In genomic region chr1:74858171-74858719, GRCm38 (mm10) we compare ENCODE assay signal across 9 mouse cellular contexts. TPM values are rescaled to one million over a fixed set of nuclear protein-coding genes. Genes with fewer than 3 reads are reported as not detected.
A peak's percentile ranks its signal among the peaks of the same experiment; 100 is the strongest.
DNase-seq lines count a peak whose midpoint lies in the region; ATAC-seq and TF ChIP-seq lines count a peak whose summit lies in the region.
"Had no signal": no experiment of that assay in that cellular context is flagged by ENCODE, and none has a peak within 500 bp of the region (broad histone marks: within the 10 kb centered on the region; RNA-seq: fewer than 3 reads in every experiment).

No protein-coding gene starts in this region.

- peak; percentile 8; the same call in 1 of the 2 replicates for ATAC-seq in embryonic facial prominence, embryonic 11.5 days (replicated peaks; ENCODE audit: insufficient number of reproducible peaks, low FRiP score, low TSS enrichment, low read depth)
- no peak; the same call in 1 of the 2 replicates for ATAC-seq in heart, embryonic 11.5 days (replicated peaks; ENCODE audit: insufficient number of reproducible peaks, low FRiP score, low TSS enrichment)
- ATAC-seq in kidney, embryonic 15.5 days (replicated peaks; ENCODE audit: low FRiP score), result no peak
- peak; percentile 17; the same call in 1 of the 2 replicates for ATAC-seq in limb, embryonic 14.5 days (ENCODE audit: low FRiP score, low read depth)

- H3K36me3 ChIP-seq in embryonic facial prominence, embryonic 11.5 days (replicated peaks; ENCODE audit: control insufficient read depth, insufficient read depth, low read depth, low read length), result no peaks in the 10 kb centered on the region
- no peaks in the 10 kb centered on the region for H3K36me3 ChIP-seq in heart, embryonic 11.5 days (ENCODE audit: control insufficient read depth, insufficient read depth, low read length)
- no peaks in the 10 kb centered on the region for H3K36me3 ChIP-seq in kidney, embryonic 15.5 days
- no peaks in the 10 kb centered on the region for H3K36me3 ChIP-seq in limb, embryonic 14.5 days (ENCODE audit: control insufficient read depth, insufficient read depth, low read length)

- peak overlapping the region; percentile 56 for H3K4me2 ChIP-seq in embryonic facial prominence, embryonic 11.5 days (ENCODE audit: low read depth, low read length)
- H3K4me2 ChIP-seq in heart, embryonic 11.5 days, result peak overlapping the region; percentile 58
- peak overlapping the region; percentile 58 for H3K4me2 ChIP-seq in kidney, embryonic 15.5 days
- peak overlapping the region; percentile 37 for H3K4me2 ChIP-seq in limb, embryonic 14.5 days (replicated peaks; ENCODE audit: low read depth, low read length, severe bottlenecking)

- peaks cover 45% of the 10 kb centered on the region for H3K27me3 ChIP-seq in embryonic facial prominence, embryonic 11.5 days (ENCODE audit: control insufficient read depth, insufficient read depth, low read length)
- peaks cover 74% of the 10 kb centered on the region for H3K27me3 ChIP-seq in heart, embryonic 11.5 days (ENCODE audit: control insufficient read depth, insufficient read depth, low read length)
- peaks cover 92% of the 10 kb centered on the region for H3K27me3 ChIP-seq in kidney, embryonic 15.5 days
- peaks cover 62% of the 10 kb centered on the region for H3K27me3 ChIP-seq in limb, embryonic 14.5 days (ENCODE audit: control insufficient read depth, insufficient read depth, low read length)

- H3K4me1 ChIP-seq in embryonic facial prominence, embryonic 11.5 days (ENCODE audit: control insufficient read depth, insufficient read depth, low read length), result peaks cover 2% of the 10 kb centered on the region; the same call in 1 of the 2 replicates
- H3K4me1 ChIP-seq in heart, embryonic 11.5 days (ENCODE audit: control insufficient read depth, insufficient read depth, low read length), result peaks cover 10% of the 10 kb centered on the region
- H3K4me1 ChIP-seq in kidney, embryonic 15.5 days, result peaks cover 41% of the 10 kb centered on the region
- H3K4me1 ChIP-seq in limb, embryonic 14.5 days (ENCODE audit: control insufficient read depth, insufficient read depth, low read length), result peaks cover 15% of the 10 kb centered on the region

- no peaks in the 10 kb centered on the region for H3K9me3 ChIP-seq in embryonic facial prominence, embryonic 11.5 days (replicated peaks; ENCODE audit: control insufficient read depth, low read length)
- no peaks in the 10 kb centered on the region for H3K9me3 ChIP-seq in heart, embryonic 11.5 days (replicated peaks; ENCODE audit: control insufficient read depth, low read length)
- no peaks in the 10 kb centered on the region for H3K9me3 ChIP-seq in kidney, embryonic 15.5 days (replicated peaks)
- no peaks in the 10 kb centered on the region for H3K9me3 ChIP-seq in limb, embryonic 14.5 days (ENCODE audit: control insufficient read depth, low read length)

- under 1% methylated on average over 29 of the region's 29 CpGs for WGBS in embryonic facial prominence, embryonic 11.5 days
- under 1% methylated on average over 29 of the region's 29 CpGs for WGBS in heart, embryonic 11.5 days (ENCODE audit: insufficient replicate concordance)
- 1% methylated on average over 29 of the region's 29 CpGs for WGBS in kidney, embryonic 15.5 days
- WGBS in limb, embryonic 14.5 days, result under 1% methylated on average over 29 of the region's 29 CpGs

- TF ChIP-seq POLR2A in limb, embryonic 14.5 days (IDR thresholded peaks at IDR 0.05; ENCODE audit: borderline replicate concordance, extremely low read depth, insufficient read depth, insufficient read length), result no peak

- peak overlapping the region; percentile 22; the same call in 1 of the 2 replicates for H3K9ac ChIP-seq in embryonic facial prominence, embryonic 11.5 days (replicated peaks; ENCODE audit: low read length)
- H3K9ac ChIP-seq in heart, embryonic 11.5 days (ENCODE audit: low read depth, low read length), result no peak overlapping the region
- H3K9ac ChIP-seq in kidney, embryonic 15.5 days, result no peak overlapping the region
- no peak overlapping the region for H3K9ac ChIP-seq in limb, embryonic 14.5 days (ENCODE audit: low read depth, low read length, severe bottlenecking)

- H3K27ac ChIP-seq in embryonic facial prominence, embryonic 11.5 days (replicated peaks; ENCODE audit: low read depth, low read length), result no peak overlapping the region
- no peak overlapping the region for H3K27ac ChIP-seq in heart, embryonic 11.5 days (ENCODE audit: low read depth, low read length)
- H3K27ac ChIP-seq in kidney, embryonic 15.5 days, result no peak overlapping the region
- no peak overlapping the region for H3K27ac ChIP-seq in limb, embryonic 14.5 days (replicated peaks; ENCODE audit: low read depth, low read length)

- DNase-seq in spleen, postnatal 4 days (ENCODE audit: low spot score in 2 of 2), result peak; percentile 19 to 72
- no peak for DNase-seq in spleen, adult 12 weeks (ENCODE audit: low spot score)
- peak; percentile 79 for DNase-seq in embryonic facial prominence, embryonic 11.5 days (ENCODE audit: low spot score)
- peak; percentile 55 for DNase-seq in limb, embryonic 14.5 days (ENCODE audit: low spot score)
- DNase-seq in neural tube, embryonic 10.5 days (ENCODE audit: extremely low spot score, low spot score), result peak; percentile 77
- peak; percentile 23 for DNase-seq in thymus, postnatal 25 days

- peak overlapping the region; percentile 26 for H3K4me3 ChIP-seq in embryonic facial prominence, embryonic 11.5 days (ENCODE audit: low read depth, low read length)
- peak overlapping the region; percentile 29 for H3K4me3 ChIP-seq in heart, embryonic 11.5 days (ENCODE audit: low read depth, low read length)
- H3K4me3 ChIP-seq in kidney, embryonic 15.5 days (replicated peaks), result peak overlapping the region; percentile 32
- H3K4me3 ChIP-seq in limb, embryonic 14.5 days (replicated peaks; ENCODE audit: low read length), result peak overlapping the region; percentile 20

RNA-seq across cellular contexts. Expression of gene Cdk5r2, which starts 3.5 kb away (rescaled TPM):
- 0.84 and 1.1 TPM in 2 replicates for polyA plus RNA-seq in embryonic facial prominence, embryonic 11.5 days (2014; fragmentation: Nextera tagmentation; extraction: Ambion mirVana)
- polyA plus RNA-seq in heart, embryonic 11.5 days (2014; fragmentation: Nextera tagmentation; extraction: Ambion mirVana), result 0.30 and 0.48 TPM in 2 replicates
- polyA plus RNA-seq in kidney, embryonic 15.5 days (2015; fragmentation: Nextera tagmentation; extraction: Ambion mirVana), result 0.05 TPM in 1 of 2 replicates, not detected in the other
- 0.49 and 0.63 TPM in 2 replicates for polyA plus RNA-seq in limb, embryonic 14.5 days (2012; rRNA removed)
- polyA plus RNA-seq in limb, embryonic 14.5 days (2014; fragmentation: Nextera tagmentation; extraction: Ambion mirVana), result 0.07 and 0.10 TPM in 2 replicates

RNA-seq across cellular contexts. Expression of gene Fev, which starts 27.0 kb away (rescaled TPM):
- polyA plus RNA-seq in embryonic facial prominence, embryonic 11.5 days (2014; fragmentation: Nextera tagmentation; extraction: Ambion mirVana), result 0.40 and 0.62 TPM in 2 replicates
- polyA plus RNA-seq in heart, embryonic 11.5 days (2014; fragmentation: Nextera tagmentation; extraction: Ambion mirVana), result 1.4 and 4.1 TPM in 2 replicates
- polyA plus RNA-seq in kidney, embryonic 15.5 days (2015; fragmentation: Nextera tagmentation; extraction: Ambion mirVana), result 0.53 and 0.67 TPM in 2 replicates
- 0.05 TPM in 1 of 2 replicates, not detected in the other for polyA plus RNA-seq in limb, embryonic 14.5 days (2012; rRNA removed)
- 0.14 TPM in 1 of 2 replicates, not detected in the other for polyA plus RNA-seq in limb, embryonic 14.5 days (2014; fragmentation: Nextera tagmentation; extraction: Ambion mirVana)
- polyA plus RNA-seq: C2C12 had no signal

RNA-seq across cellular contexts. Expression of gene Cryba2, which starts 34.7 kb away (rescaled TPM):
- 0.62 and 5.2 TPM in 2 replicates for polyA plus RNA-seq in embryonic facial prominence, embryonic 11.5 days (2014; fragmentation: Nextera tagmentation; extraction: Ambion mirVana)
- not detected in 2 replicates for polyA plus RNA-seq in heart, embryonic 11.5 days (2014; fragmentation: Nextera tagmentation; extraction: Ambion mirVana)
- not detected in 2 replicates for polyA plus RNA-seq in kidney, embryonic 15.5 days (2015; fragmentation: Nextera tagmentation; extraction: Ambion mirVana)
- polyA plus RNA-seq in limb, embryonic 14.5 days (2012; rRNA removed), result not detected in 2 replicates
- polyA plus RNA-seq in limb, embryonic 14.5 days (2014; fragmentation: Nextera tagmentation; extraction: Ambion mirVana), result not detected in 2 replicates
- polyA plus RNA-seq: C2C12 had no signal

Comparison
In these comparisons a context has a peak if more than half of its experiments do, and no peak if none do; other contexts are left out.
1. ATAC-seq: peak in embryonic facial prominence, embryonic 11.5 days (single experiment) and limb, embryonic 14.5 days (single experiment); none in heart, embryonic 11.5 days (single experiment) and kidney, embryonic 15.5 days (single experiment).
2. Peak in every context shown above with its lines, with median percentiles within 50 percentile points of each other: H3K4me2 ChIP-seq and H3K4me3 ChIP-seq.